Mouse (Mus musculus) liver, embryonic 14.5 days (tissue): ENCODE results near the gene Nsmce3.

ENCODE experiments used
- CTCF ChIP-seq: IDR thresholded peaks from 2 replicates; pipeline ENCODE4 v1.5.1; 2016; ENCODE audit warnings: antibody characterized with exemption, low read depth, control low read depth
- EP300 ChIP-seq: IDR thresholded peaks from 2 replicates; pipeline ENCODE4 v1.6.1; 2016; ENCODE audit warnings: antibody characterized with exemption, low read depth

- TF ChIP-seq CTCF (no peak), EP300 (no peak)
Measured at GRCm38 (mm10) chr7:64830214-64830995, 42.4 kb downstream of the Nsmce3 start.
